Mouse (Mus musculus) thymus, postnatal 25 days (tissue): ENCODE data around the gene Frmd8.

Experiments
- DNase-seq: peaks from one replicate; pipeline ENCODE4 v3.0.0; 2022

The Frmd8 gene

GRCm38 (mm10) chr19:5823266-5823839 is 51.7 kb downstream of the Frmd8 start:
- peak; percentile 80 for DNase-seq

GRCm38 (mm10) chr19:5822834-5823205 is 52.3 kb downstream of the Frmd8 start:
- no peak for DNase-seq

GRCm38 (mm10) chr19:5822174-5822833 is 52.8 kb downstream of the Frmd8 start:
- no peak for DNase-seq

- DNase-seq: no peak
These were observed 53.3 kb downstream of the Frmd8 start for GRCm38 (mm10) chr19:5821847-5822173.

DNA sequence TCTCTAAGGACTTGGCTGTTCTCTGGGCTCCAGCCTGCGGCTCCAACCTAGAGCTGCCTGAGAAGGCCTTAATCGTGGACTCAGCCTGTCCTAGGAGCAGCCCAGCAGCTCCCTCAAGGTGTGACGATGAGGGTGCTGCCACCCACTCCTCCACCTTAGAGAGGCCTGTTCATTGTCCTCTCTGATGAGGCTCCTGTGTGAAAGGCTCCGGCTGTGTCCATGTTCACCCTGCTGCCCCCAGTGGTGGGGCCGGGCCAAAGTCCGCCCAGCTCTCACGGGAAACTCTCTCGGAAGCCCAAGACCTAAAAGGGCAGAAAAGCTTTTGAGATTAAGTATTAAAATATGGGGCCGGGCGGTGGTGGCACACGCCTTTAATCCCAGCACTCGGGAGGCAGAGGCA is 55.5 kb downstream of the Frmd8 start:
- DNase-seq: no peak

GRCm38 (mm10) chr19:5818590-5818977 is 56.5 kb downstream of the Frmd8 start:
- DNase-seq: no peak

- DNase-seq: peak; percentile 93
These were observed 57.1 kb downstream of the Frmd8 start for GRCm38 (mm10) chr19:5817703-5818589.

DNA sequence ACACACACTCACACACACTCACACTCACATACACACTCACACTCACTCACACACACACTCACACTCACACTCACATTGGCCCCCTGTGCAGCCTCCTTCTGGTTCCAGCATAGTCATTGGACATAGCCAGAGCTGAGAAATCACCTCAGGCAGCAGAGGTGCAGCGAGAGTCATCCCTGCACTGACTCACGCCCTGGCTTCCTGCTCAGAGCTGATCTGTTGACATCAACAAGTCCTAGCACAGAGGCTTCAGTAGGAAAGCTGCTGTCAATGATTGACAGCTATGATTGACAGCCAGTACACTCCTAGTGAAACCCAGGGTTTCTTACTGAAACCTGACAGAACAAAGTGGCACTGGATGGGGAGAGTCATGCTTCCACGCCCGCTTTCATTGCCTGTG is 59.1 kb downstream of the Frmd8 start:
- DNase-seq: no peak

GRCm38 (mm10) chr19:5815010-5815409 is 60.1 kb downstream of the Frmd8 start:
- no peak for DNase-seq

DNA sequence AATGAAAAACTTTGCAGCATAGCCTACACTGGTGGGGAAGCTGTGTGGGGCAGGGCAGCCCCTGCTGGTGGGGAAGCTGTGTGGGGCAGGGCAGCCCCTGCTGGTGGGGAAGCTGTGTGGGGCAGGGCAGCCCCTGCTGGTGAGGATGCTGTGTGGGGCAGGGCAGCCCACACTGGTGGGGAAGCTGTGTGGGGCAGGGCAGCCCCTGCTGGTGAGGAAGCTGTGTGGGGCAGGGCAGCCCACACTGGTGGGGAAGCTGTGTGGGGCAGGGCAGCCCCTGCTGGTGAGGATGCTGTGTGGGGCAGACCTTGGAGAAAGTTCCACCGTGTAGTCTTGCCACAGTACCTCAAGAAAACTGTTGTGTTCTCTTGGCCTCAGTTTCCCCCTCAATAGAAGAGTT is 61.0 kb downstream of the Frmd8 start:
- peak; percentile 75 for DNase-seq

DNA sequence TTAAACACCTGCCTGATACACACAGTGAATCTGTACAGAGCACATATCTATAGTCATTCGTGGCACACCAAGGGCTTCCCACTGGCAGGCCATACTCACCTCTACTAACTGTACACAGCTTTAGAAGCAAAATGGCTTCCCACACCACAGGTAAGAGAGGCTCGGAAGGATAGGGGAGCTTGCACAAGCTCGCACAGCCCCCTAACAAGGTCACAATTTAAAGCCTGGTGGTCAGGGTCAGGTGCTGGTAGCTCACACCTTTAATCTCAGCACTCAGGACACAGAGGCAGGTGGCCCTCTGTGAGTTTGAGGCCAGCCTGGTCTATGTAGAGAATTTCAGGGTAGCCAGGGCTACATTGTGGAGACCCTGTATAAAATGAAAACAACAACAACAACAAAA is 61.5 kb downstream of the Frmd8 start:
- no peak for DNase-seq

GRCm38 (mm10) chr19:5811771-5812504 is 63.1 kb downstream of the Frmd8 start:
- DNase-seq: no peak

- DNase-seq: no peak
These were observed 64.1 kb downstream of the Frmd8 start for GRCm38 (mm10) chr19:5810840-5811563.

DNA sequence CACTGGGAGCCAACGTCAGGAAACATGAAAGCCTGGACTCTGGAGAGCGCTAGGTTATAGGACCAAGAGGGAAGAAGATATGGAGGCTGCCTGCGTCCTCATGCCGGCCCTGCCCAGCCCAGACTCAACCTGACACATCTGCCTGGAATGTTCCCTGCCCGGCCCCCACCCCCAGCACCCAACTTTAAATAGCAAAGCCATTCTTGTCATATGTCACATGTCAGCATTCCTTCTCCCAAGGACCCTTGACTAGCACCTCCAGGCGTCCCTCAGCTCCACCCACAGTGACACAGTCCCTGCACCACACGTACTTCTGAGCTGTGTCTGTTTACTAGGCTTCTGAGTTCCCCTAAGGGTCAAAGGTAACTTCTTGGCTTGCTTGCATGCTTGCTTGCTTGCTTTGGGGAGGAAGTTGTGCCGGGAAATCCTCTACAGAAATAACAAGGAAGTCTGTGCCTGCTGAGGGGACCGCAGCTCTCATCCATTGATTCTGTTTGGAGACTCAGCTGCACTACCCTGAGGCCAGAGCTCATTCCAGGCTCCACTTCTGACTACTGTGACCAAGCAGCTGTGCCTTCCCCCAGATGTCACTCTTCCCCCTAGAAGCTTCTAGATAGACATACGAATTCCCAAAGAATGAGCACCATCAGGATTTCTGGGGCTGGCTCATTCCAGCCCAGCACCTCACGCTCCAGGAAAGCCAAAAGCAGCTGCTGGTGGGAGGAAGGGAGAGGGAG is 64.8 kb downstream of the Frmd8 start:
- no peak for DNase-seq

DNA sequence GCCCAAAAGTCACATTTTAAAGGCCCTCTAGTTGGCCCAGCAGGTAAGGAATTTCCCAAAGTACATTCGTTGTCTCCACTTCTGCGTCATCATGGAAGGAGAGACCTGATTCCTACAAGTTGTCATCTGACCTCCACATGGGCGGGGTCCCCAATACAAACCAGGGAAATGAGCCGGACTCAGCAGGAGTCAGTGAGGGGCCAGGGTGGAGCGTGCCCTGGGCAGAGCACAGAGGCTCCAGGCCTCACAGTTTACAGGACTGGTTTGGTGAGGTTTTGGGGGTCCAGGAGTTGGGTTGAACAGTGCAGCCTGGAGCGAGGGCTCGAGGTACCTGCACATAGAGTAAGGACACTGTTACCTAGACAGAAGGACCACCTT is 65.4 kb downstream of the Frmd8 start:
- no peak for DNase-seq

DNA sequence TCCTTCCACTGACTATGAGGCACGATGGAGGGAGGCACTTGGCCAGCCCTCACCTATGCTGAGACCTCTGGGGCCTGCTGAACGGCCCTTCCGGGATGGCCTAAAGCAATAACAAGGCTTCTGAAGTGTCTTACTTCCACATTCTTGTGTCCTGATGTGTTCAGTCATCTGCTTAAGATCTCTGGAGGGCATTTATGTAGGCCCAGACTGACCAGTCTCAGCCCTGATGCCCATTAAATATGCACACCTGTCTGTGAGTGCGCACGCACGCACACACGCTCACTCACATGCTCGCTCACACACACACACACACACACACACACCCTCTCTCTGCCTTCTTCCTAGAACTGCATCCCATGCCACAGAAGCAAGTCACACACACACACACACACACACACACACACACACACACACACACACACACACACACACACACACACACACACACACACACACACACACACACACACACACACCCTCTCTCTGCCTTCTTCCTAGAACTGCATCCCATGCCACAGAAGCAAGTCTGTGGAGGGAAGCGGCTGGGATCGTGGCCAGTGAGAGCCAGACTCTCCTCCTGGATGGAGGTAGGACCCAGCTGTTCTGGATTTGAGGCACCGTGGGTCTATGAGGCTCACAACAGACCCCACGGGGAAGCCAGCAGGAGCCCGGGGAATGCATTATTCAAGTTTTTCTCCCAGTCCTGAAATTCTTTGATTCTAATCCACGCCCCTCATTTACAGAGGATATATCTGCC is 65.9 kb downstream of the Frmd8 start:
- DNase-seq: no peak

DNA sequence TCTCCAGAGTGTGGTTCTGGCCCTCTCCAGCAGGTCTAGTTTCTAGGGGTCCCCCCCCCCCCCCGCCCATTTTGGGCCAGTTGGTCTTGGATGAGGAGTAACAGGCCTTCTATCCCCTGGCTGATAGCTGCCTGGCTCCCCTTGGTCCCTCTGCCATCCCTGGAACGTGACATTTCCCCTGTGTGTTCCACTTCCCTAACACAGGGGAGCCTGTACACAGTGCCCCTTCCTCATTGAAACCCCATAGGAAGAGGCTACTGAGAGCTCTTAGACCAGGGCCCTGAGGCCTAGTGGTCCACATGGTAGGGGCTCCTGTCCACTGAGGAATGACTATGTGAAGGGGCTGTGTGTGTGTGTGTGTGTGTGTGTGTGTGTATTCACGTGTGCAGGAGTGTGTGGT is 67.3 kb downstream of the Frmd8 start:
- no peak for DNase-seq

- DNase-seq: no peak
These were observed 68.3 kb downstream of the Frmd8 start for GRCm38 (mm10) chr19:5806809-5807205.

DNA sequence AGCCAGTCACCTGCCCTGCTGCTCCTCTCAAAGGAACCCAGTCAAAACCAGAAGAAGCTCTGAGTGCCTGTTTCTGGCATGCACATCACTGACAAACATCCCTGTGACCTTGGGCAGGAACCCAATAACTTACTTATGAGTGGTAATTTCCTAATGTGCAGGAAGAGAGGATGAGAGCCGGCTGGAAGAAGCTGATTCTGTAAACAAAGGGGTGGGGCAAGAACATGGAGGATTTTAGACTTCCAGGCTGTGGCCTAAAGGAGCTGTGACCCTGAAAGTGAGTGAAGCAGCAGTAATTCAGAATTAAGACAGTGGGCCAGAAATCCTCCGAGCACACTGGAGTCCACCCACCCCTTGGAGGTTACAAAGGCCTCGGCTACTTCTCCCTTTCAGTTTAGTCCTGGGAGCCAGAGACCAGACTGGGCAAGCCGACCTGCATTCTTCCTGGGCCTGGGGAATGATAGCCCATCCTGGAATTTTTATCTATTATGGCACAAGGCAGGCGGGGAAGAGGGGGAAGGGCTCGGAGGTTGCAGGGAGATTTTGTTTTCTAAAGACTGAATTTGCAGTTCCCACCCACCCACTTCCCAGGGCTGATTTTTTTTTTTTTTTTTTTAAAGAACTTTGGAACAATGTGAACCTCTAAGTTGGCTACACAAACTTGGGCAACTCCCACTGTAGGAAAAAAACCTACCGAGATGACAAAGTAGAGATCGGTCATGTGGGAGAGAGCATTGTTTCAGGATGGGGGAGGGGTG is 68.8 kb downstream of the Frmd8 start:
- DNase-seq: no peak

- DNase-seq: peak; percentile 57
These were observed 70.6 kb downstream of the Frmd8 start for GRCm38 (mm10) chr19:5804371-5804899.
